Mouse (Mus musculus) intestine, embryonic 14.5 days (tissue): ENCODE data around the gene Slc38a3. TPM values are rescaled to one million over a fixed set of nuclear protein-coding genes. Genes with fewer than 3 reads are reported as not detected.

ENCODE experiments used
- ATAC-seq: fragments of 200-750 bp; cut with Nextera tagmentation; replicated peaks from 2 replicates; pipeline ENCODE4 v1.8.0; 2017; ENCODE audit warnings: low read depth, moderate number of reproducible peaks, moderate TSS enrichment, moderate library complexity; ENCODE audit not compliant: low FRiP score, low TSS enrichment
- DNase-seq: peaks from one replicate; pipeline ENCODE4 v3.0.0-alpha.2; 2018; ENCODE audit warnings: low spot score
- H3K27ac ChIP-seq: fragments of 300-500 bp; sonication (generic); 2 replicates; pipeline ENCODE4 v1.5.1; 2014; ENCODE audit warnings: low read depth, mild to moderate bottlenecking, control low read depth
- H3K27me3 ChIP-seq: fragments of 300-500 bp; sonication (generic); replicated peaks from 2 replicates; pipeline ENCODE4 v1.6.1; 2014; ENCODE audit warnings: low read length, control low read depth; ENCODE audit not compliant: control insufficient read depth, insufficient read depth
- H3K36me3 ChIP-seq: fragments of 300-500 bp; sonication (generic); 2 replicates; pipeline ENCODE4 v1.6.1; 2014; ENCODE audit warnings: low read length, control low read depth; ENCODE audit not compliant: control insufficient read depth, insufficient read depth
- H3K4me1 ChIP-seq: fragments of 300-500 bp; sonication (generic); replicated peaks from 2 replicates; pipeline ENCODE4 v1.6.1; 2014; ENCODE audit warnings: low read length, control low read depth, mixed read lengths; ENCODE audit not compliant: control insufficient read depth, insufficient read depth
- H3K4me2 ChIP-seq: fragments of 300-500 bp; sonication (generic); 2 replicates; pipeline ENCODE4 v1.6.1; 2014; ENCODE audit warnings: low read length
- H3K4me3 ChIP-seq: fragments of 300-500 bp; sonication (generic); 2 replicates; pipeline ENCODE4 v1.5.1; 2014; ENCODE audit warnings: low read depth, low read length, control low read depth, mixed read lengths
- H3K9ac ChIP-seq: fragments of 300-500 bp; sonication (generic); 2 replicates; pipeline ENCODE4 v1.6.1; 2014; ENCODE audit warnings: mild to moderate bottlenecking, low read length
- H3K9me3 ChIP-seq: fragments of 300-500 bp; sonication (generic); 2 replicates; pipeline ENCODE4 v1.6.1; 2016; ENCODE audit warnings: low read length, control low read depth; ENCODE audit not compliant: control insufficient read depth
- WGBS: fragments of 180-500 bp; shearing (Covaris S2); extraction: QIAGEN DNeasy Blood & Tissue Kit; methylation state at CpG from one replicate; pipeline ENCODE4 v1.1.7; 2014; 5-methylcytosine and 5-hydroxymethylcytosine counted together
- polyA plus RNA-seq: library from polyadenylated mRNA; unstranded; fragments of >200 nt; fragmentation: Nextera tagmentation; extraction: Ambion mirVana; gene quantifications from 2 replicates; pipeline ENCODE4 v1.2.1, GENCODE M21; 2014

The Slc38a3 gene
- polyA plus RNA-seq, 1 experiment from 2014 or later, result 9.3 TPM

- Histone ChIP-seq H3K4me2 (no peak overlapping the region), H3K4me1 (peaks cover 7% of the 10 kb centered on the region)
- DNase-seq, result no peak
These were observed 4.0 kb downstream of the Slc38a3 start for GRCm38 (mm10) chr9:107665308-107665707.

GRCm38 (mm10) chr9:107663525-107663924 is 5.8 kb downstream of the Slc38a3 start:
- 61% methylated on average over 9 of the region's 9 CpGs for WGBS
- H3K4me3 ChIP-seq, result no peak overlapping the region
- peaks cover 7% of the 10 kb centered on the region for H3K4me1 ChIP-seq
- H3K9ac ChIP-seq, result no peak overlapping the region
- H3K27ac ChIP-seq, result no peak overlapping the region
- ATAC-seq, result no peak
- H3K27me3 ChIP-seq, result peaks cover 16% of the 10 kb centered on the region
- no peaks in the 10 kb centered on the region for H3K36me3 ChIP-seq
- DNase-seq, result no peak
- H3K9me3 ChIP-seq, result no peaks in the 10 kb centered on the region
- H3K4me2 ChIP-seq, result no peak overlapping the region

More at GRCm38 (mm10) chr9:107665308-107665707, 4.0 kb downstream of the Slc38a3 start:
- Histone ChIP-seq H3K36me3 (no peaks in the 10 kb centered on the region), H3K9me3 (no peaks in the 10 kb centered on the region), H3K27ac (no peak overlapping the region), H3K9ac (no peak overlapping the region), H3K27me3 (peaks cover 16% of the 10 kb centered on the region), H3K4me3 (no peak overlapping the region)
- WGBS, result 87% methylated on average over 7 of the region's 7 CpGs
- ATAC-seq, result no peak

GRCm38 (mm10) chr9:107662342-107662741 is 7.0 kb downstream of the Slc38a3 start:
- no peaks in the 10 kb centered on the region for H3K9me3 ChIP-seq
- WGBS, result 78% methylated on average over 8 of the region's 8 CpGs

GRCm38 (mm10) chr9:107660777-107661176 is 8.6 kb downstream of the Slc38a3 start:
- no peak overlapping the region for H3K4me2 ChIP-seq
- H3K36me3 ChIP-seq, result no peaks in the 10 kb centered on the region
- DNase-seq (no peak), ATAC-seq (no peak)
- no peaks in the 10 kb centered on the region for H3K9me3 ChIP-seq
- 0 out of 2 replicates have a peak, but pooled peaks cover 3% of the 10 kb centered on the region for H3K4me1 ChIP-seq
- H3K9ac ChIP-seq, result no peak overlapping the region
- H3K27ac ChIP-seq, result no peak overlapping the region
- no peak overlapping the region for H3K4me3 ChIP-seq
- WGBS, result 71% methylated on average over 3 of the region's 3 CpGs
- H3K27me3 ChIP-seq, result peaks cover 6% of the 10 kb centered on the region

More at GRCm38 (mm10) chr9:107662342-107662741, 7.0 kb downstream of the Slc38a3 start:
- Histone ChIP-seq H3K4me3 (no peak overlapping the region), H3K9ac (no peak overlapping the region), H3K27ac (no peak overlapping the region), H3K4me2 (no peak overlapping the region), H3K36me3 (no peaks in the 10 kb centered on the region), H3K4me1 (peaks cover 7% of the 10 kb centered on the region), H3K27me3 (peaks cover 16% of the 10 kb centered on the region)
- ATAC-seq (no peak), DNase-seq (no peak)

- Histone ChIP-seq H3K27ac (no peak overlapping the region), H3K27me3 (no peaks in the 10 kb centered on the region), H3K9ac (no peak overlapping the region), H3K4me2 (no peak overlapping the region), H3K9me3 (no peaks in the 10 kb centered on the region), H3K4me1 (0 out of 2 replicates have a peak, but pooled peaks cover 3% of the 10 kb centered on the region), H3K36me3 (no peaks in the 10 kb centered on the region), H3K4me3 (no peak overlapping the region)
- ATAC-seq, result no peak
- DNase-seq, result no peak
- WGBS, result 83% methylated on average over 3 of the region's 3 CpGs
These were observed 9.4 kb downstream of the Slc38a3 start for GRCm38 (mm10) chr9:107659961-107660360.

GRCm38 (mm10) chr9:107659551-107659950 is 9.8 kb downstream of the Slc38a3 start:
- DNase-seq, result no peak
- Histone ChIP-seq H3K27ac (no peak overlapping the region), H3K4me3 (no peak overlapping the region), H3K4me2 (no peak overlapping the region), H3K36me3 (no peaks in the 10 kb centered on the region), H3K4me1 (0 out of 2 replicates have a peak, but pooled peaks cover 3% of the 10 kb centered on the region), H3K9me3 (no peaks in the 10 kb centered on the region), H3K27me3 (no peaks in the 10 kb centered on the region), H3K9ac (no peak overlapping the region)
- 94% methylated on average over 10 of the region's 10 CpGs for WGBS
- 0 out of 2 replicates have a peak, but pooled peaks have one; percentile 20 for ATAC-seq

- DNase-seq (no peak), ATAC-seq (no peak)
- Histone ChIP-seq H3K27me3 (no peaks in the 10 kb centered on the region), H3K9ac (no peak overlapping the region), H3K36me3 (no peaks in the 10 kb centered on the region), H3K27ac (no peak overlapping the region), H3K9me3 (no peaks in the 10 kb centered on the region), H3K4me1 (0 out of 2 replicates have a peak, but pooled peaks cover 3% of the 10 kb centered on the region), H3K4me2 (no peak overlapping the region), H3K4me3 (no peak overlapping the region)
- WGBS, result 82% methylated on average over 6 of the region's 6 CpGs
These were observed 11.2 kb downstream of the Slc38a3 start for GRCm38 (mm10) chr9:107658096-107658495.

- 0 out of 2 replicates have a peak, but pooled peaks cover 3% of the 10 kb centered on the region for H3K4me1 ChIP-seq
- no peaks in the 10 kb centered on the region for H3K9me3 ChIP-seq
- no peak for DNase-seq
- ATAC-seq, result no peak
- no peak overlapping the region for H3K4me3 ChIP-seq
- no peak overlapping the region for H3K4me2 ChIP-seq
- no peaks in the 10 kb centered on the region for H3K36me3 ChIP-seq
- no peak overlapping the region for H3K9ac ChIP-seq
- H3K27me3 ChIP-seq, result no peaks in the 10 kb centered on the region
- 91% methylated on average over 5 of the region's 5 CpGs for WGBS
- no peak overlapping the region for H3K27ac ChIP-seq
These were observed 12.2 kb downstream of the Slc38a3 start for GRCm38 (mm10) chr9:107657144-107657543.

GRCm38 (mm10) chr9:107654585-107654984 is 14.7 kb downstream of the Slc38a3 start:
- no peak for DNase-seq
- 0 out of 2 replicates have a peak, but pooled peaks cover 9% of the 10 kb centered on the region for H3K4me1 ChIP-seq
- H3K4me2 ChIP-seq, result no peak overlapping the region
- no peaks in the 10 kb centered on the region for H3K27me3 ChIP-seq
- no peak overlapping the region for H3K4me3 ChIP-seq
- H3K27ac ChIP-seq, result no peak overlapping the region
- 80% methylated on average over 4 of the region's 4 CpGs for WGBS
- H3K9ac ChIP-seq, result no peak overlapping the region
- no peaks in the 10 kb centered on the region for H3K36me3 ChIP-seq
- H3K9me3 ChIP-seq, result no peaks in the 10 kb centered on the region
- no peak for ATAC-seq
